Mouse (Mus musculus): ENCODE data around the gene Speer2.

Speer2 gene
- long read RNA-seq, experiment 1 = 0 reads
- long read RNA-seq, experiment 2 = 0 reads

- intact Hi-C loops (cut with DNase I) = no loop called here
Measured at GRCm38 (mm10) chr16:69863644-69864043, at the start of gene Speer2. Gene Speer2 (minus strand): TSS chr16:69863744.

- intact Hi-C loops (cut with DNase I) = no loop called here
Measured at GRCm38 (mm10) chr16:69904303-69904702, 40.8 kb upstream of the Speer2 start.

- intact Hi-C loops (cut with DNase I) = no loop called here
Measured at GRCm38 (mm10) chr16:69880712-69881111, 17.2 kb upstream of the Speer2 start.

- intact Hi-C loops (cut with DNase I) = no loop called here
Measured at GRCm38 (mm10) chr16:69836628-69837027, 26.9 kb downstream of the Speer2 start.

GRCm38 (mm10) chr16:69813652-69814051, 49.9 kb downstream of the Speer2 start:
- intact Hi-C loops (cut with DNase I) = no loop called here

Measured in adrenal gland (tissue).